Comparison of ENCODE assay signal across 10 mouse cellular contexts in the genomic region with DNA sequence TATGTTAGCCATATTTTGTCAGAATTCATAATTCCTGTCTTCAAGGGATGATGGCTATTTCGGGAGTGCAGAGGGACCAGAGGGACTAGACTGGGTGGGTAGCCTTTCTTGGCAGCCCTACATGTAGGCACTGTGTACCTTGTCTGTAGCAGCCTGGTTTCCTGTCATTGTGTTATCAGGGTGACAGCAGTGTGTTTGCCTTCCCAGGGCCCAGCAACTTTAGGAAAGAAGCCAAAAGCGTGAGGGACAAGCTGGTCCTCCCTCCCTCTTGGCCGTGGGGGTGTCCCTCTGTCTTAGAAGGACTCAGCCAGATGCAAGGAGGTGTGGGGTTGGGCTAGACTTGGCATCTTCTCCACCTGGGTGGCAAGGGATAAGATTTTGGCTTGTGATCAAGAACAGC.
DNase-seq lines count a peak whose midpoint lies in the region; ATAC-seq lines count a peak whose summit lies in the region.
"Had no signal": no experiment of that assay in that cellular context is flagged by ENCODE, and none has a peak within 500 bp of the region (broad histone marks: within the 10 kb centered on the region; RNA-seq: fewer than 3 reads in every experiment).

No protein-coding gene starts in this region.

- H3K4me2 ChIP-seq in forebrain, embryonic 14.5 days (ENCODE audit: low read length) = no peak overlapping the region
- no peak overlapping the region for H3K4me2 ChIP-seq in forebrain, embryonic 11.5 days (ENCODE audit: low read depth, low read length, severe bottlenecking)
- H3K4me2 ChIP-seq in heart, embryonic 15.5 days = no peak overlapping the region
- H3K4me2 ChIP-seq: midbrain, embryonic 12.5 days; stomach, embryonic 15.5 days had no signal

- no peak for ATAC-seq in forebrain, embryonic 14.5 days
- ATAC-seq in forebrain, embryonic 11.5 days (replicated peaks; ENCODE audit: low FRiP score) = no peak
- peak; percentile 51; the same call in 1 of the 2 replicates for ATAC-seq in heart, embryonic 15.5 days (replicated peaks; ENCODE audit: insufficient number of reproducible peaks, insufficient read depth, low FRiP score, low read depth)
- ATAC-seq in granulocyte monocyte progenitor cell, adult 5-6 weeks (replicated peaks; ENCODE audit: poor library complexity, severe bottlenecking) = no peak

- peaks cover 33% of the 10 kb centered on the region for H3K36me3 ChIP-seq in forebrain, embryonic 14.5 days (ENCODE audit: control insufficient read depth, insufficient read depth, low read length)
- peaks cover 4% of the 10 kb centered on the region; the same call in 1 of the 2 replicates for H3K36me3 ChIP-seq in forebrain, embryonic 11.5 days (ENCODE audit: control insufficient read depth, insufficient read depth, low read length)
- peaks cover 11% of the 10 kb centered on the region; the same call in 1 of the 2 replicates for H3K36me3 ChIP-seq in heart, embryonic 15.5 days

- peaks cover 17% of the 10 kb centered on the region for H3K4me1 ChIP-seq in forebrain, embryonic 14.5 days (ENCODE audit: control insufficient read depth, insufficient read depth, low read length)
- peaks cover 7% of the 10 kb centered on the region; the same call in 1 of the 2 replicates for H3K4me1 ChIP-seq in forebrain, embryonic 11.5 days (replicated peaks; ENCODE audit: control insufficient read depth, insufficient read depth, low read length)
- peaks cover 39% of the 10 kb centered on the region for H3K4me1 ChIP-seq in heart, embryonic 15.5 days (replicated peaks)

- H3K27me3 ChIP-seq in forebrain, embryonic 14.5 days (replicated peaks; ENCODE audit: control insufficient read depth, insufficient read depth, low read length) = no peaks in the 10 kb centered on the region
- H3K27me3 ChIP-seq in forebrain, embryonic 11.5 days (ENCODE audit: control insufficient read depth, insufficient read depth, low read length) = no peaks in the 10 kb centered on the region
- H3K27me3 ChIP-seq in heart, embryonic 15.5 days = no peaks in the 10 kb centered on the region
- H3K27me3 ChIP-seq: stomach, embryonic 15.5 days had no signal

- H3K9ac ChIP-seq in forebrain, embryonic 14.5 days (ENCODE audit: low read length) = no peak overlapping the region
- H3K9ac ChIP-seq in forebrain, embryonic 11.5 days (ENCODE audit: low read length) = no peak overlapping the region
- no peak overlapping the region for H3K9ac ChIP-seq in heart, embryonic 15.5 days
- H3K9ac ChIP-seq: midbrain, embryonic 12.5 days; stomach, embryonic 15.5 days had no signal

- WGBS in forebrain, embryonic 14.5 days = 76% methylated on average over 3 of the region's 3 CpGs
- 82% methylated on average over 3 of the region's 3 CpGs for WGBS in forebrain, embryonic 11.5 days
- WGBS in heart, embryonic 15.5 days = 55% methylated on average over 3 of the region's 3 CpGs

- H3K27ac ChIP-seq in forebrain, embryonic 14.5 days (ENCODE audit: low read depth, low read length) = peak overlapping the region; percentile 68; the same call in 1 of the 2 replicates
- no peak overlapping the region for H3K27ac ChIP-seq in forebrain, embryonic 11.5 days (ENCODE audit: low read depth, low read length)
- peak overlapping the region; percentile 70 for H3K27ac ChIP-seq in heart, embryonic 15.5 days
- H3K27ac ChIP-seq: midbrain, embryonic 12.5 days; stomach, embryonic 15.5 days had no signal

- H3K9me3 ChIP-seq in forebrain, embryonic 14.5 days (replicated peaks; ENCODE audit: control insufficient read depth, low read length) = peaks cover 5% of the 10 kb centered on the region; the same call in 1 of the 2 replicates
- H3K9me3 ChIP-seq in forebrain, embryonic 11.5 days (ENCODE audit: control insufficient read depth, low read length) = no peaks in the 10 kb centered on the region
- H3K9me3 ChIP-seq in heart, embryonic 15.5 days (replicated peaks) = no peaks in the 10 kb centered on the region; the same call in 1 of the 2 replicates
- H3K9me3 ChIP-seq: stomach, embryonic 15.5 days had no signal

- peak; percentile 38 for DNase-seq in forebrain, embryonic 14.5 days (ENCODE audit: low spot score)
- DNase-seq in forebrain, embryonic 11.5 days (ENCODE audit: low spot score) = no peak
- DNase-seq in 416B (ENCODE audit: low read depth) = peak; percentile 34
- peak; percentile 59 to 81 for DNase-seq in kidney, postnatal 36 days
- no peak for DNase-seq in frontal cortex, postnatal 36 days (ENCODE audit: low spot score in 2 of 2)
- no peak for DNase-seq in frontal cortex, postnatal 14 days (ENCODE audit: low spot score in 2 of 2)

- H3K4me3 ChIP-seq in forebrain, embryonic 14.5 days (ENCODE audit: low read depth, low read length) = no peak overlapping the region
- no peak overlapping the region for H3K4me3 ChIP-seq in forebrain, embryonic 11.5 days (ENCODE audit: low read depth, low read length)
- H3K4me3 ChIP-seq in heart, embryonic 15.5 days = no peak overlapping the region
- H3K4me3 ChIP-seq: midbrain, embryonic 12.5 days; stomach, embryonic 15.5 days had no signal

Comparison
In these comparisons a context has a peak if more than half of its experiments do, and no peak if none do; other contexts are left out.
1. DNase-seq: peak in forebrain, embryonic 14.5 days (single experiment), 416B (single experiment) and kidney, postnatal 36 days (2 of 2); none in forebrain, embryonic 11.5 days (single experiment), frontal cortex, postnatal 36 days (0 of 2) and frontal cortex, postnatal 14 days (0 of 2).